Mouse (Mus musculus) frontal cortex, postnatal 14 days (tissue): Measurements from ENCODE around the gene Rabl6.

Source experiments
- DNase-seq, 2 experiments: peaks; one replicate each; pipeline ENCODE4 v3.0.0; 2022; ENCODE audit warnings: low spot score in 2 of 2

Gene Rabl6

GRCm38 (mm10) chr2:25607761-25608622 is at the start of gene Rabl6:
Gene Rabl6 (minus strand): TSS chr2:25608521.
- peak; percentile 80 to 84 for DNase-seq

GRCm38 (mm10) chr2:25657652-25658051 is 49.3 kb upstream of the Rabl6 start, which contains the start of gene Lcn5:
Gene Lcn5 (plus strand): TSS chr2:25657952.
- no peak for DNase-seq

- no peak for DNase-seq
Measured at GRCm38 (mm10) chr2:25657246-25657645, 48.9 kb upstream of the Rabl6 start.

GRCm38 (mm10) chr2:25656691-25657090 is 48.4 kb upstream of the Rabl6 start:
- no peak for DNase-seq

GRCm38 (mm10) chr2:25654502-25654901 is 46.2 kb upstream of the Rabl6 start:
- no peak for DNase-seq

GRCm38 (mm10) chr2:25652902-25653301 is 44.6 kb upstream of the Rabl6 start, which contains the start of gene Lcn8:
Gene Lcn8 (plus strand): TSS chr2:25653120.
- no peak for DNase-seq

- peak in 1 of 2 experiments; percentile 43 for DNase-seq
Measured at GRCm38 (mm10) chr2:25639890-25640289, 31.6 kb upstream of the Rabl6 start.

GRCm38 (mm10) chr2:25634046-25634445 is 25.7 kb upstream of the Rabl6 start:
- no peak for DNase-seq

GRCm38 (mm10) chr2:25633616-25634015 is 25.3 kb upstream of the Rabl6 start:
- no peak for DNase-seq

GRCm38 (mm10) chr2:25628738-25629137 is 20.4 kb upstream of the Rabl6 start:
- no peak for DNase-seq

GRCm38 (mm10) chr2:25627811-25628210 is 19.5 kb upstream of the Rabl6 start, which contains the start of gene Fcna:
Gene Fcna (minus strand): TSS chr2:25628030.
- no peak for DNase-seq

GRCm38 (mm10) chr2:25625986-25626385 is 17.7 kb upstream of the Rabl6 start:
- no peak for DNase-seq

GRCm38 (mm10) chr2:25621229-25622200 is 13.2 kb upstream of the Rabl6 start, which contains the start of gene Tmem141:
Gene Tmem141 (minus strand): TSS chr2:25622005.
- peak; percentile 76 for DNase-seq

GRCm38 (mm10) chr2:25620852-25621228 is 12.5 kb upstream of the Rabl6 start:
- no peak for DNase-seq

- DNase-seq, result no peak
Measured at GRCm38 (mm10) chr2:25620386-25620785, 12.1 kb upstream of the Rabl6 start.

GRCm38 (mm10) chr2:25617578-25617977 is 9.3 kb upstream of the Rabl6 start, which contains the start of gene Ccdc183:
Gene Ccdc183 (minus strand): TSS chr2:25617678.
- no peak for DNase-seq

GRCm38 (mm10) chr2:25616398-25616797 is 8.1 kb upstream of the Rabl6 start:
- no peak for DNase-seq

- DNase-seq, result peak in 1 of 2 experiments; percentile 20
Measured at GRCm38 (mm10) chr2:25608671-25609070, 350 bp upstream of the Rabl6 start.

GRCm38 (mm10) chr2:25602526-25602925 is 5.8 kb downstream of the Rabl6 start:
- DNase-seq, result no peak

- DNase-seq, result no peak
Measured at GRCm38 (mm10) chr2:25600037-25600436, 8.3 kb downstream of the Rabl6 start.

- no peak for DNase-seq
Measured at GRCm38 (mm10) chr2:25598749-25599148, 9.6 kb downstream of the Rabl6 start.
